Mouse (Mus musculus): ENCODE results near the gene Add3. TPM values are rescaled to one million over a fixed set of nuclear protein-coding genes. Genes with fewer than 3 reads are reported as not detected.

Add3 gene
- polyA plus RNA-seq, 1 experiment from 2014 or later: 119 TPM

- DNase-seq (no peak), ATAC-seq (ENCODE audit: insufficient read depth) (no peak)
- H3K27ac ChIP-seq (ENCODE audit: low read depth): no peak overlapping the region
- 79% methylated on average over 3 of the region's 3 CpGs for WGBS
- TF ChIP-seq CTCF (IDR thresholded peaks at IDR 0.05; ENCODE audit: low read depth): no peak
- no peak overlapping the region for H3K4me2 ChIP-seq
- H3K4me3 ChIP-seq (ENCODE audit: low read depth, low read length): no peak overlapping the region
- no peaks in the 10 kb centered on the region for H3K4me1 ChIP-seq (ENCODE audit: insufficient read depth)
- H3K9ac ChIP-seq: no peak overlapping the region
- no peaks in the 10 kb centered on the region for H3K9me3 ChIP-seq (ENCODE audit: low read depth, low read length)
- 0 out of 2 replicates have a peak, but pooled peaks cover under 1% of the 10 kb centered on the region for H3K36me3 ChIP-seq (ENCODE audit: insufficient read depth)
- no peaks in the 10 kb centered on the region for H3K27me3 ChIP-seq (ENCODE audit: insufficient read depth, low read length)
Measured at GRCm38 (mm10) chr19:53154156-53154555, 13.9 kb downstream of the Add3 start.

- TF ChIP-seq CTCF (IDR thresholded peaks at IDR 0.05; ENCODE audit: low read depth): no peak
- no peak for DNase-seq
- ATAC-seq (ENCODE audit: insufficient read depth): no peak
- Histone ChIP-seq H3K4me3 (ENCODE audit: low read depth, low read length) (no peak overlapping the region), H3K27ac (ENCODE audit: low read depth) (no peak overlapping the region), H3K9ac (no peak overlapping the region), H3K9me3 (ENCODE audit: low read depth, low read length) (no peaks in the 10 kb centered on the region), H3K27me3 (ENCODE audit: insufficient read depth, low read length) (no peaks in the 10 kb centered on the region), H3K36me3 (ENCODE audit: insufficient read depth) (0 out of 2 replicates have a peak, but pooled peaks cover 4% of the 10 kb centered on the region), H3K4me2 (no peak overlapping the region), H3K4me1 (ENCODE audit: insufficient read depth) (no peaks in the 10 kb centered on the region)
- 77% methylated on average over 3 of the region's 3 CpGs for WGBS
Measured at GRCm38 (mm10) chr19:53156361-53156760, 16.1 kb downstream of the Add3 start.

- Histone ChIP-seq H3K27ac (ENCODE audit: low read depth) (no peak overlapping the region), H3K27me3 (ENCODE audit: insufficient read depth, low read length) (no peaks in the 10 kb centered on the region), H3K36me3 (ENCODE audit: insufficient read depth) (0 out of 2 replicates have a peak, but pooled peaks cover 4% of the 10 kb centered on the region), H3K4me1 (ENCODE audit: insufficient read depth) (no peaks in the 10 kb centered on the region), H3K4me2 (no peak overlapping the region), H3K4me3 (ENCODE audit: low read depth, low read length) (no peak overlapping the region), H3K9me3 (ENCODE audit: low read depth, low read length) (no peaks in the 10 kb centered on the region), H3K9ac (no peak overlapping the region)
- ATAC-seq (ENCODE audit: insufficient read depth) (no peak), DNase-seq (no peak)
- no peak for TF ChIP-seq CTCF (IDR thresholded peaks at IDR 0.05; ENCODE audit: low read depth)
- 63% methylated on average over 5 of the region's 5 CpGs for WGBS
Measured at GRCm38 (mm10) chr19:53157176-53157575, 16.9 kb downstream of the Add3 start.

GRCm38 (mm10) chr19:53159351-53159750 lies 19.1 kb downstream of the Add3 start:
- H3K9me3 ChIP-seq (ENCODE audit: low read depth, low read length): no peaks in the 10 kb centered on the region
- ATAC-seq (ENCODE audit: insufficient read depth) (no peak), DNase-seq (no peak)
- H3K4me1 ChIP-seq (ENCODE audit: insufficient read depth): no peaks in the 10 kb centered on the region
- H3K9ac ChIP-seq: no peak overlapping the region
- 0 out of 2 replicates have a peak, but pooled peaks cover 4% of the 10 kb centered on the region for H3K36me3 ChIP-seq (ENCODE audit: insufficient read depth)
- whole genome bisulfite sequencing: 50% methylated on average over 7 of the region's 7 CpGs
- no peak overlapping the region for H3K27ac ChIP-seq (ENCODE audit: low read depth)
- TF ChIP-seq CTCF (IDR thresholded peaks at IDR 0.05; ENCODE audit: low read depth): no peak
- H3K4me3 ChIP-seq (ENCODE audit: low read depth, low read length): no peak overlapping the region
- no peaks in the 10 kb centered on the region for H3K27me3 ChIP-seq (ENCODE audit: insufficient read depth, low read length)
- no peak overlapping the region for H3K4me2 ChIP-seq

- Histone ChIP-seq H3K4me3 (ENCODE audit: low read depth, low read length) (no peak overlapping the region), H3K27me3 (ENCODE audit: insufficient read depth, low read length) (no peaks in the 10 kb centered on the region), H3K27ac (ENCODE audit: low read depth) (no peak overlapping the region), H3K4me2 (no peak overlapping the region), H3K9me3 (ENCODE audit: low read depth, low read length) (no peaks in the 10 kb centered on the region), H3K4me1 (ENCODE audit: insufficient read depth) (no peaks in the 10 kb centered on the region), H3K9ac (no peak overlapping the region), H3K36me3 (ENCODE audit: insufficient read depth) (0 out of 2 replicates have a peak, but pooled peaks cover 4% of the 10 kb centered on the region)
- TF ChIP-seq CTCF (IDR thresholded peaks at IDR 0.05; ENCODE audit: low read depth): no peak
- DNase-seq (no peak), ATAC-seq (ENCODE audit: insufficient read depth) (no peak)
- 80% methylated on average over 6 of the region's 6 CpGs for WGBS
Measured at GRCm38 (mm10) chr19:53162927-53163326, 22.7 kb downstream of the Add3 start.

- H3K4me2 ChIP-seq: no peak overlapping the region
- H3K27me3 ChIP-seq (ENCODE audit: insufficient read depth, low read length): no peaks in the 10 kb centered on the region
- TF ChIP-seq CTCF (IDR thresholded peaks at IDR 0.05; ENCODE audit: low read depth): no peak
- H3K27ac ChIP-seq (ENCODE audit: low read depth): no peak overlapping the region
- H3K36me3 ChIP-seq (ENCODE audit: insufficient read depth): no peaks in the 10 kb centered on the region
- H3K9ac ChIP-seq: no peak overlapping the region
- H3K9me3 ChIP-seq (ENCODE audit: low read depth, low read length): no peaks in the 10 kb centered on the region
- 67% methylated on average over 7 of the region's 7 CpGs for WGBS
- no peak overlapping the region for H3K4me3 ChIP-seq (ENCODE audit: low read depth, low read length)
- no peak for ATAC-seq (ENCODE audit: insufficient read depth)
- 0 out of 2 replicates have a peak, but pooled peaks cover 3% of the 10 kb centered on the region for H3K4me1 ChIP-seq (ENCODE audit: insufficient read depth)
- no peak for DNase-seq
Measured at GRCm38 (mm10) chr19:53164645-53165044, 24.4 kb downstream of the Add3 start.

- no peak for TF ChIP-seq CTCF (IDR thresholded peaks at IDR 0.05; ENCODE audit: low read depth)
- Histone ChIP-seq H3K27ac (ENCODE audit: low read depth) (no peak overlapping the region), H3K4me1 (ENCODE audit: insufficient read depth) (peaks cover 7% of the 10 kb centered on the region; the same call in 1 of the 2 replicates), H3K9me3 (ENCODE audit: low read depth, low read length) (no peaks in the 10 kb centered on the region), H3K4me3 (ENCODE audit: low read depth, low read length) (no peak overlapping the region), H3K36me3 (ENCODE audit: insufficient read depth) (no peaks in the 10 kb centered on the region), H3K27me3 (ENCODE audit: insufficient read depth, low read length) (no peaks in the 10 kb centered on the region), H3K9ac (no peak overlapping the region), H3K4me2 (no peak overlapping the region)
- WGBS: 50% methylated on average over 4 of the region's 4 CpGs
- ATAC-seq (ENCODE audit: insufficient read depth): no peak
- no peak for DNase-seq
Measured at GRCm38 (mm10) chr19:53165305-53166240, 25.3 kb downstream of the Add3 start.

Measured in lung, embryonic 14.5 days (tissue).